Mouse (Mus musculus): ENCODE measurements around the gene Rbl2. TPM values are rescaled to one million over a fixed set of nuclear protein-coding genes. Genes with fewer than 3 reads are reported as not detected.

Gene Rbl2
- total and polyA plus RNA-seq, 3 experiments, result 2.9 to 8.4 TPM; not detected in 1

GRCm38 (mm10) chr8:91147715-91148114, 77.9 kb downstream of the Rbl2 start (continued):
- no peak for TF ChIP-seq MXI1 (IDR thresholded peaks at IDR 0.05; ENCODE audit: low read depth, low read length)
- TF ChIP-seq SMC3 (IDR thresholded peaks at IDR 0.05; ENCODE audit: low read depth, low read length), result peak; percentile 86
- TF ChIP-seq NELFE (IDR thresholded peaks at IDR 0.05; ENCODE audit: low read depth, low read length), result no peak
- TF ChIP-seq USF2 (IDR thresholded peaks at IDR 0.05; ENCODE audit: borderline replicate concordance in 1 of 2, insufficient read depth in 1 of 2, low read depth in 1 of 2, low read length in 2 of 2), result no peak
- TF ChIP-seq RAD21 (IDR thresholded peaks at IDR 0.05; ENCODE audit: low read depth, low read length), result peak; percentile 76
- no peak for TF ChIP-seq POLR2AphosphoS5 (IDR thresholded peaks at IDR 0.05; ENCODE audit: borderline replicate concordance, low read depth, low read length)
- no peak for TF ChIP-seq MAX (IDR thresholded peaks at IDR 0.05; ENCODE audit: low read length)
- TF ChIP-seq ETS1 (IDR thresholded peaks at IDR 0.05; ENCODE audit: low read depth, low read length), result no peak

GRCm38 (mm10) chr8:91148643-91149178, 78.9 kb downstream of the Rbl2 start:
- Histone ChIP-seq H3K36me3 (ENCODE audit: control insufficient read depth in 1 of 2, insufficient read depth in 2 of 2, low read length in 2 of 2) (no peaks in the 10 kb centered on the region; a peak in 1 of 4 replicates), H3K27me3 (ENCODE audit: control insufficient read depth in 1 of 2, insufficient read depth in 2 of 2, low read length in 2 of 2) (no peaks in the 10 kb centered on the region)
- TF ChIP-seq E2F4 (IDR thresholded peaks at IDR 0.05; ENCODE audit: borderline replicate concordance, low read depth, low read length), result no peak

DNA sequence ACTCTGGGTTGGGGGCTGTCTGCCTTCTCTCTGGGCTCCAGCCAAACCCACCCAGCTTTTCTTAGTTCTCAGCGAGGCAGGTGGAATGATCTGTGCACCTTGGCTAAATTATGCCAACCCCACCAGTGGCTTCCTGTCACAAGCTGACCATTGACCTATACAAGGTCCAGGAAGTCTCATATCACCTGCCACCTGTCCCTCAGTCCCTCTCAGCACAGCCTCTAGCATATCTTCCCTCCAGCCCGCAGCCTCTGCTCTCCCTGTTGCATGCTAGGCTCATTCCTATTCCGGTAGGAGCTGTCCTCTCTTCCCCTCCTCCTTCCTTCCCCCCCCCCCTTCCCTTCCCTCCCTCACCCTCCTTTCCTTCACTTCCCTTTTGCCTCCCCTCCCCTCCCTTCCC, 79.4 kb downstream of the Rbl2 start:
- TF ChIP-seq EP300 (IDR thresholded peaks at IDR 0.05; ENCODE audit: low read depth in 1 of 2, low read length in 2 of 2) (no peak), ZNF384 (IDR thresholded peaks at IDR 0.05; ENCODE audit: low read depth, low read length) (no peak), TBP (IDR thresholded peaks at IDR 0.05; ENCODE audit: low read depth, low read length) (no peak), POLR2AphosphoS5 (IDR thresholded peaks at IDR 0.05; ENCODE audit: borderline replicate concordance, low read depth, low read length) (no peak), ETS1 (IDR thresholded peaks at IDR 0.05; ENCODE audit: low read depth, low read length) (no peak), SIN3A (IDR thresholded peaks at IDR 0.05; ENCODE audit: low read length) (no peak), UBTF (IDR thresholded peaks at IDR 0.05; ENCODE audit: borderline replicate concordance, insufficient read depth, low read depth, low read length) (no peak)
- Histone ChIP-seq H3K27ac (ENCODE audit: control insufficient read depth, low read depth, low read length) (no peak overlapping the region), H3K4me3 (ENCODE audit: control insufficient read depth in 1 of 2, insufficient read depth in 1 of 2, low read depth in 2 of 2, low read length in 2 of 2) (no peak overlapping the region), H3K79me2 (ENCODE audit: control insufficient read depth, insufficient read depth, low read length, poor library complexity) (no peaks in the 10 kb centered on the region), H3K9ac (ENCODE audit: control insufficient read depth, low read depth, low read length, poor library complexity, severe bottlenecking) (no peak overlapping the region), H3K4me1 (ENCODE audit: control insufficient read depth in 1 of 2, insufficient read depth in 2 of 2, low read length in 2 of 2) (peaks cover 0 to 7% of the 10 kb centered on the region in 2 experiments; a peak in 2 of 4 replicates), H3K36me3 (ENCODE audit: control insufficient read depth in 1 of 2, insufficient read depth in 2 of 2, low read length in 2 of 2) (no peaks in the 10 kb centered on the region; a peak in 1 of 4 replicates), H3K27me3 (ENCODE audit: control insufficient read depth in 1 of 2, insufficient read depth in 2 of 2, low read length in 2 of 2) (no peaks in the 10 kb centered on the region), H3K9me3 (replicated peaks; ENCODE audit: insufficient read depth, low read length) (no peaks in the 10 kb centered on the region)
- no peak for DNase-seq (ENCODE audit: low read depth, low spot score)

More at GRCm38 (mm10) chr8:91148643-91149178, 78.9 kb downstream of the Rbl2 start:
- no peak overlapping the region for H3K4me3 ChIP-seq (ENCODE audit: control insufficient read depth in 1 of 2, insufficient read depth in 1 of 2, low read depth in 2 of 2, low read length in 2 of 2)
- H3K4me1 ChIP-seq (ENCODE audit: control insufficient read depth in 1 of 2, insufficient read depth in 2 of 2, low read length in 2 of 2), result peaks cover 0 to 7% of the 10 kb centered on the region in 2 experiments; a peak in 2 of 4 replicates
- no peaks in the 10 kb centered on the region for H3K9me3 ChIP-seq (replicated peaks; ENCODE audit: insufficient read depth, low read length)
- no peak overlapping the region for H3K9ac ChIP-seq (ENCODE audit: control insufficient read depth, low read depth, low read length, poor library complexity, severe bottlenecking)
- no peaks in the 10 kb centered on the region for H3K79me2 ChIP-seq (ENCODE audit: control insufficient read depth, insufficient read depth, low read length, poor library complexity)
- no peak overlapping the region for H3K27ac ChIP-seq (ENCODE audit: control insufficient read depth, low read depth, low read length)
- no peak for DNase-seq (ENCODE audit: low read depth, low spot score)
